Mouse (Mus musculus): ENCODE data around the gene Usp21. TPM values are rescaled to one million over a fixed set of nuclear protein-coding genes. Genes with fewer than 3 reads are reported as not detected.

The Usp21 gene
- total and polyA plus RNA-seq, 2 experiments from 2014 or later = 58.7 to 71.7 TPM

GRCm38 (mm10) chr1:171286517-171286916 is 1.3 kb downstream of the Usp21 start:
- Histone ChIP-seq H3K27ac (no peak overlapping the region), H3K9me3 (ENCODE audit: low read length) (no peaks in the 10 kb centered on the region), H3K9ac (replicated peaks; ENCODE audit: low read length) (no peak overlapping the region), H3K4me1 (ENCODE audit: insufficient read depth, low read length) (peaks cover 6% of the 10 kb centered on the region; the same call in 1 of the 2 replicates), H3K4me2 (ENCODE audit: low read depth, low read length) (peak overlapping the region; percentile 75), H3K4me3 (ENCODE audit: low read length) (peak overlapping the region; percentile 78), H3K36me3 (ENCODE audit: insufficient read depth, low read length) (peaks cover 32% of the 10 kb centered on the region; the same call in 1 of the 2 replicates), H3K27me3 (ENCODE audit: insufficient read depth, low read length) (no peaks in the 10 kb centered on the region)
- ATAC-seq = no peak
- 89% methylated on average over 19 of the region's 19 CpGs for WGBS
- no peak for TF ChIP-seq CTCF (IDR thresholded peaks at IDR 0.05; ENCODE audit: low read depth)
- DNase-seq (ENCODE audit: low spot score) = no peak

- WGBS = 90% methylated on average over 20 of the region's 20 CpGs
- Histone ChIP-seq H3K9ac (replicated peaks; ENCODE audit: low read length) (no peak overlapping the region), H3K36me3 (ENCODE audit: insufficient read depth, low read length) (peaks cover 32% of the 10 kb centered on the region; the same call in 1 of the 2 replicates), H3K9me3 (ENCODE audit: low read length) (no peaks in the 10 kb centered on the region), H3K4me3 (ENCODE audit: low read length) (no peak overlapping the region), H3K4me2 (ENCODE audit: low read depth, low read length) (0 out of 2 replicates have a peak overlapping the region, but pooled peaks have one; percentile 4), H3K27ac (no peak overlapping the region), H3K4me1 (ENCODE audit: insufficient read depth, low read length) (peaks cover 8% of the 10 kb centered on the region), H3K27me3 (ENCODE audit: insufficient read depth, low read length) (no peaks in the 10 kb centered on the region)
- TF ChIP-seq CTCF (IDR thresholded peaks at IDR 0.05; ENCODE audit: low read depth) = no peak
- ATAC-seq (no peak), DNase-seq (ENCODE audit: low spot score) (no peak)
Measured at GRCm38 (mm10) chr1:171285096-171285892, 2.5 kb downstream of the Usp21 start.

DNA sequence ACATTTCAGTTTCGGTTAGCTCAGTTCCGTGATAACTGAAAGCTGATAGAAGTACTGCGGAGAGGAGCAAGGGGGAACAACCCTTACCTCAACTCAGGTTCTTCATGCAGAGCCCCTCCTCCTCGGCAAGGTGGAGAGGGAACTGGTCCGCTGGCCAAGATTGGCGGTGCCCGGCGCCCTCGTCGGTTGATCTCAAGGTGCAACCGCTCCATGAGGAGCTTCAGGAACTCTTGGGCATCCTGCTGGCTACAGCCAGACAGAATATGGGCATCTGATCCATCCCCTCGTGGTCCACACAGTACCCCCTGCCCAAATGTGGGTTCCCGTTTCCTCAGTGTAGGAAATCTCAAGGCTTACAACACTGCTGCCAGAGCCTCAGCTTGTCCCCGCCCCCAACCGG is 3.3 kb downstream of the Usp21 start:
- no peak overlapping the region for H3K4me3 ChIP-seq (ENCODE audit: low read length)
- H3K4me2 ChIP-seq (ENCODE audit: low read depth, low read length) = no peak overlapping the region
- H3K27me3 ChIP-seq (ENCODE audit: insufficient read depth, low read length) = no peaks in the 10 kb centered on the region
- 90% methylated on average over 15 of the region's 15 CpGs for WGBS
- no peak for DNase-seq (ENCODE audit: low spot score)
- no peak overlapping the region for H3K9ac ChIP-seq (replicated peaks; ENCODE audit: low read length)
- no peak for ATAC-seq
- no peak for TF ChIP-seq CTCF (IDR thresholded peaks at IDR 0.05; ENCODE audit: low read depth)
- peaks cover 27% of the 10 kb centered on the region; the same call in 1 of the 2 replicates for H3K36me3 ChIP-seq (ENCODE audit: insufficient read depth, low read length)
- peaks cover 12% of the 10 kb centered on the region for H3K4me1 ChIP-seq (ENCODE audit: insufficient read depth, low read length)
- H3K9me3 ChIP-seq (ENCODE audit: low read length) = no peaks in the 10 kb centered on the region
- no peak overlapping the region for H3K27ac ChIP-seq

DNA sequence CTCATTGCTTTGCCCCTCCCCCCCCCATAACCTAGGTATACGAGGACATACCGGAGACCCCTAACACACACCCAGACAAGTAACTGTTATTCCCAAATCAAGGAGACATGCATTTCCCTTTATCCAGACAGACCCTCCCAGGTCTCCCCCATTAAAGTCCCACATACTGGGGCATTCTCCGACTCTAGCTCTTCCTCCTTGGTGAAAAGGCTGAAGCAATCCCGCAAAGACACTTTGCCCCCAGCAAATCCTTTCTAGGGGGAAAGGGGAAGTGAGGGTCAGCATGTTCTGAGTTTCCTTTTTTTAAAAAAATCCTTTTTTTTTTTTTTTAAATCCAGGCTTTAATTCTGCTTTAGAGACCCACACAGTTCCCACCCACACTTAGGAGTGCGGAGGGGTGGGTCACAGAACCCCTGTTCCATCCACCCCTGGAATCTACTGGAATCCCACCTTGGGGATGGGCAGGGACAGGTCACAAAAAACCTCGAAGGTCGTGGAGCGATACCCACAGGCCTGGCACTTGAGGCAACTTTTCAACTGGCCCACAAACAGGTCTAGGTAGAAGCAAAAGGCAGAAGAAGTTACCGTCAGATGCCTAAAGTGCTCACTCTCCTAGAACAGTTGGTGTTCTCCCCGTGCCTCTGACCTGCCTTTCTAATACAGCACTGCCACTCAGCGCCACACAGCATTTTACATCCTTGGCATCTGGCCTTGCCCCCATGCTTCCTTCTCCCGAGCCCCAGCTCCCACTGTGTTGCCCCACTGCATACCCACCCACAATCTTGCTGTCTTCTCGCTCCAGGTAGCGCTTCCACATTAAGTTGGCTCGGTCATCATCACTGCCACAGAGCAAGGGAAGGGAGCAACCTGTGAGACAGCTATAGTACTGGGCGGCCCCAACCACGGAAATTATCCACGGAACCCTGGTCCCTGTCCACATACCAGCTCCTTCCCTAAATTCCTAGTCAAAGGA is 4.3 kb downstream of the Usp21 start:
- Histone ChIP-seq H3K9me3 (ENCODE audit: low read length) (no peaks in the 10 kb centered on the region), H3K4me3 (ENCODE audit: low read length) (no peak overlapping the region), H3K4me1 (ENCODE audit: insufficient read depth, low read length) (peaks cover 12% of the 10 kb centered on the region), H3K9ac (replicated peaks; ENCODE audit: low read length) (no peak overlapping the region), H3K27ac (no peak overlapping the region), H3K4me2 (ENCODE audit: low read depth, low read length) (no peak overlapping the region), H3K36me3 (ENCODE audit: insufficient read depth, low read length) (peaks cover 20% of the 10 kb centered on the region; the same call in 1 of the 2 replicates), H3K27me3 (ENCODE audit: insufficient read depth, low read length) (no peaks in the 10 kb centered on the region)
- no peak for ATAC-seq
- WGBS = 91% methylated on average over 18 of the region's 18 CpGs
- no peak for TF ChIP-seq CTCF (IDR thresholded peaks at IDR 0.05; ENCODE audit: low read depth)
- no peak for DNase-seq (ENCODE audit: low spot score)

DNA sequence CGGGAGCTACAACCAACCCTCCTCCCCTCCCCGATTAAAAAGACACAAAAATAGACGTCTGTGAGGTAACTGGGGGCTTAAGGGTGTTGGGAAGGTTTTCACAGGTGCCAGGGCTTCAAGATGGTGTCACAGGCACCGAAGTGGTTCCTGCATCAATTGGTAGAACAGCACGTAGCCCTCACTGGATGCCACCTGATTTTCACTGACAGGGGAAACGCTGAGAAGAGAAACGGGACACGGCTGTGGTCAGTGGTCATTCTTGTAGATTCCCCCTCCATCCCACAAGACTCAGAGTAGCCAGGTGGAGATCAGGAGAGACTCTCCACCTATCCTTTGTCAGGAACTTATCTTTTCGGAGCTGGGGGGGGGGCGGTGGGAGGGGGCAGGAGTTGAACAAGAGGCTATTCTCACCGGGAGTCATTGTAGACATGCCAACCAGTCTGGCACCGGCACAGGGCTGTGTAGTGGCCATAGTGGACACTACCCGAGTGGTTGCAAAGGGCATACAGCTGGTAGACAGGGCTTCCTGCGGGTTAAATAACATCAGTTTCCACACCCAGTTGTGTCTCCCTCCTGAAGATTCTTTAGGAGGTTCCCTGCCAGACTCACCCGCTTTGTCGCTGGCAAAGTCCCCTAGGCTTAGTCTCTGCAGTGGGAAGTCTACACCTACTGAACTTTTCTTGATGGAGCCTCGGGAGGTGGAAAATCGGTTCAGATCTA is 5.5 kb downstream of the Usp21 start:
- 76% methylated on average over 18 of the region's 18 CpGs for whole genome bisulfite sequencing
- Histone ChIP-seq H3K9ac (replicated peaks; ENCODE audit: low read length) (no peak overlapping the region), H3K4me2 (ENCODE audit: low read depth, low read length) (peak overlapping the region; percentile 95; the same call in 1 of the 2 replicates), H3K36me3 (ENCODE audit: insufficient read depth, low read length) (peaks cover 31% of the 10 kb centered on the region), H3K27me3 (ENCODE audit: insufficient read depth, low read length) (no peaks in the 10 kb centered on the region), H3K9me3 (ENCODE audit: low read length) (no peaks in the 10 kb centered on the region), H3K4me1 (ENCODE audit: insufficient read depth, low read length) (peaks cover 12% of the 10 kb centered on the region), H3K27ac (0 out of 2 replicates have a peak overlapping the region, but pooled peaks have one; percentile 85), H3K4me3 (ENCODE audit: low read length) (no peak overlapping the region)
- DNase-seq (ENCODE audit: low spot score) = no peak
- ATAC-seq = no peak
- TF ChIP-seq CTCF (IDR thresholded peaks at IDR 0.05; ENCODE audit: low read depth) = no peak

DNA sequence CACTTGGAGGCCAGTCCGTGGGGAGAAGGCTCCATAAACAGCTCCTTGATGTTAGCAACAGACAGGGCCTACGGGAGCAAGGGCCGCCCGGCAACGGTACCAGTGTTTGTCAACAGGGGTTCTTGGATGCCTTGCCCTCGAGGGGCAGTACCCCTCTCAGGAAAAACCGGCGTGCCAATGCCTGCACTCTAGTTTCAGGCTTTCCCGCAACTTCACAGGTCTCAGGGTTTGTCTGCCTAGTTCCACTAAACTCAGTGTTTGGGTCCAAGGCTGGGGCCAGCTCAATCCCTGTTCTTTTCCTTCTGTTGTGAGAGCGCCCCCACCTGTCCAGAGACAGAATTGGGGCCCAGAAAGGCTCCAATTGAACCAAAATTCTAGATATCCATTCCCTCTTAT is 6.3 kb downstream of the Usp21 start:
- Histone ChIP-seq H3K4me2 (ENCODE audit: low read depth, low read length) (peak overlapping the region; percentile 95), H3K4me3 (ENCODE audit: low read length) (peak overlapping the region; percentile 68), H3K9ac (replicated peaks; ENCODE audit: low read length) (peak overlapping the region; percentile 37), H3K4me1 (ENCODE audit: insufficient read depth, low read length) (peaks cover 9% of the 10 kb centered on the region), H3K9me3 (ENCODE audit: low read length) (no peaks in the 10 kb centered on the region), H3K27me3 (ENCODE audit: insufficient read depth, low read length) (no peaks in the 10 kb centered on the region), H3K27ac (peak overlapping the region; percentile 85), H3K36me3 (ENCODE audit: insufficient read depth, low read length) (peaks cover 38% of the 10 kb centered on the region)
- 0% methylated on average over 10 of the region's 10 CpGs for WGBS
- ATAC-seq = peak; percentile 56
- TF ChIP-seq CTCF (IDR thresholded peaks at IDR 0.05; ENCODE audit: low read depth) = peak; percentile 69
- DNase-seq (ENCODE audit: low spot score) = peak; percentile 78
